Mouse (Mus musculus): ENCODE measurements around the gene Fbxo21.

DNA sequence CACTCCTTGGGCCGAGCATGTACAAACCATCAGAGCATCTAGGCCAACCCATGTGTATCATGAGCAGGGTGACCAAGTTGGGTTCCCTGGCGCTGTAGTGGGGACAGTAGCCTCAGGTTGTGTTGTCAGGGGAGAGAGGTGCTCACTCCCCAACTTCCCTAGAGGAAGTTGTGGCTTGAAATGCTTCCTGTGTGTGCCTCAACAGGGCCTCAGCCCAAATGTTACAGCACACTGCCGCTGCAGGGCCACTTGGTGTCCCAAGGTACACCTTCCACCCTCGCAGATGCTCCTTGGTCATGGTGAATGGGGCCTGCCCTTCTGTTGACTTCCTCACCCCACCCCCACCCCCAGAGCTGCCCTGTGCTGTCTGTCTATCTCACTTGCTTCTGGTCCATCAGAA, 71.9 kb downstream of the Fbxo21 start:
- TF ChIP-seq CTCF (IDR thresholded peaks at IDR 0.05; ENCODE audit: low read depth) = peak; percentile 14; the same call in 1 of the 2 replicates
- no peak for TF ChIP-seq EP300 (IDR thresholded peaks at IDR 0.05; ENCODE audit: low read depth)
